Mouse (Mus musculus): ENCODE results near the gene Pcyt1b.

DNA sequence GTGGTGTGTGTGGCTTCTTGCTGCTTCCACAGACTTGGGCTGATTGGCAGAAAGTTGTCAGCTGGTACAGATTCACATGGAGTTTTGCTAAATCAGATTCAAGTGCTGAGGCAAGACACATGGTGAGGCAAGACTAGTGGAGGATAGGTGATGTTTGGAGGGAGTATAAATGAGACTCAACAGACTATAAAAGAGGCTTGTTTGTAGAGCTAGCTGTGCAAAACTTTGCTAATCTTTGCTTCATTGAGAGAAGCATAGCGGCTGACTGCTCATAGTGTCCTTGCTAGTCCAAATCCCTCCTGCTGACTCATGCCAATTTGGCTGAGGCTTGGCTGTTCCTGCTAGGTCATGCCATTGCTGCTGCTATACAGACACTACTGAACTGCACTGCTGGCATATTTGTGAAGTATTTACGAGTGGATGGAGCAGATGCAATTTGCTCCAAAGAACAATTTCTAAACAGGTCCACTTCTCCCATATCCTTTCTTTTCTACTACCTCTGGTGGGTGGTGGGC is 19.7 kb upstream of the Pcyt1b start:
- TF ChIP-seq USF1 (IDR thresholded peaks at IDR 0.05; ENCODE audit: low read depth, low read length) (no peak), USF2 (conservative IDR thresholded peaks at IDR 0.05; ENCODE audit: low read depth, low read length) (no peak), POLR2A (IDR thresholded peaks at IDR 0.05; ENCODE audit: low read depth, low read length) (no peak), MAX (IDR thresholded peaks at IDR 0.05; ENCODE audit: low read length) (no peak)
